Mouse (Mus musculus): ENCODE measurements around the gene Map3k11.

Map3k11 gene

DNA sequence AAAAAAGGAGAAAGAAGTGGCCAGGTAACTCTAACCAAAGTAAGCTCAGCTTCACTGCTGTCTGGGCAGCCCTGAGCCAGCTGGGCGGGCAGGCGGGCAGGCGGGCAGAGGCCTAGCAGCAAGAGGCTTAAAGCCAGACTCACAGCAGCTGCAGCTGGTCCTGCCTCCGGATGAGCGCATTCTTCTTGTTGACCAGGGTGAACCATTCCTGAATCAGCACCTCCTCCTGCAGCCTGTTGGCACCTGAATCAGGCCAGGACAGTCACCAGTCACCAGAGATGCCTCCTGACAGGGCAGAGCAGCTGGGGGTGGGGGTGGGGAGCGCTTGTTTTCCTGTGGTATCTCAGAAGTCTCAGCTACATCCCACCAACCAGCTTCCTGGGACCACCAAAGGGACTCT lies 21.5 kb downstream of the Map3k11 start:
- DNase-seq (ENCODE audit: low read depth, low spot score): no peak

GRCm38 (mm10) chr19:5710581-5710980 lies 22.0 kb downstream of the Map3k11 start:
- DNase-seq (ENCODE audit: low read depth, low spot score): no peak

GRCm38 (mm10) chr19:5711218-5711617 lies 22.7 kb downstream of the Map3k11 start:
- DNase-seq (ENCODE audit: low read depth, low spot score): peak; percentile 83

DNA sequence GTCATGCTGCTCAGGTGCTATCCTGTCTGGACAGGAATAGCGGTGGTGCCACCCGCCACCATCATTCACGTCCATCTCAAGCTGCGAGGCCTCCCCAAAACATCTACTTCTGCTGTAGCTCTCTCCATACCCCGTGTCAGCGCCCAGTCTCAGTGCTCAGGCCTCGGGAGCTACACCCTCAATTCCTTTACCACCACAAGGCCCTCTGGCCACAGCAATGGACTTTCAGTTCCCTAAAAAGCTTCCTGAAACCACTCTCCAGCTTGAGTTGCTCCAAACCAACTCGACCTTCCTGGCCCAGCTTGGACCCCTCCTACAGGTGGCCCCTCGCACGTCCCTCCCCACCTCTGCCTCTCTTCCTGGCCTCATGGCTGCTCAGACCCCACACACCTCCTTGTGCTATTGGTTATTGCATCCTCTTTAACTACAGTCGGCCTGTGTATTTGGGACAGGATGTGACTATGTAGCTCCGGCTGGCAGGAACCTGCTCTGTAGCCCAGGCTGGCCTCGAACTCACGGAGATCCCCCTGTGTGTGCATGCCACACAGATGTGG lies 23.4 kb downstream of the Map3k11 start:
- no peak for DNase-seq (ENCODE audit: low read depth, low spot score)

DNA sequence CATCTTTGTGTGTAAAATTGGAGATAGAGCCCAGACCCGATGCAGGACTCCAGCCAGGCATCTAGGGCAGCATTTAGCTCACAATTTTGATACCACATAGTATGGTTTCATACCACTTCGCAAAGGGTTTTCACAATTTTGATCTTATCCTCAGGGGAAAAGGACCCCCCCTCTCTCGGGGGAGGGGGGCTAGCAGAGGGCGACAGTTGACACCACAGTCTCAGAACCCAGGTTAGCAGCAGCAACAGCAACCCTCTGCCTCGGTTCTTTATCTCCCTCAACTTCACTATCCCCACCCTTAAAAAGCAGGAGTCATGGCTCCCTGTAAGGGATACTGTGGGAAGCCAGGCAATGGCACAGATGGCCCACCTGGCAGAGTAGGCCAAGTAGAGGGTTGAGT lies 24.7 kb downstream of the Map3k11 start:
- no peak for DNase-seq (ENCODE audit: low read depth, low spot score)

GRCm38 (mm10) chr19:5713730-5714129 lies 25.2 kb downstream of the Map3k11 start:
- no peak for DNase-seq (ENCODE audit: low read depth, low spot score)

- DNase-seq (ENCODE audit: low read depth, low spot score): peak; percentile 38
These were observed 27.5 kb downstream of the Map3k11 start for GRCm38 (mm10) chr19:5715793-5716688.

DNA sequence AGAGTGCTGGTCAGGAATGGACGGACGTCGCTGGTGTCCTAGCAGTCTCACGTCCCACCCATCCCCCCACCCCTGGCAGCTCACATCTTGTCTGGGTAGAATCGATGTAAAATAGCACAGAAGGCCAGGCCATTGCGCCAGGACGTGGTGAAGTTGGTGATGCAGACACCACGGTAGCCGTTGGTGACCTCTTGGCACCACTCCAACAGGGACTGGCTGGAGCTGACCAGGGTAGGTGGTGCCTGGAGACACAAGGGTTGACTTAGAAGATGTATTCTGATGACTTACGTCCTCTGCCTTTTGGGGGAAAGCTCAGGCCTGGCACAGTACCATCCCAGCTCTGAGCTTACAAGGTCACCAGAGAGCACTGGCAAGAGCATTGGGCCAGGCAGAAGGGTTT lies 28.4 kb downstream of the Map3k11 start:
- no peak for DNase-seq (ENCODE audit: low read depth, low spot score)

- DNase-seq (ENCODE audit: low read depth, low spot score): no peak
These were observed 32.7 kb downstream of the Map3k11 start for GRCm38 (mm10) chr19:5721233-5721632.

DNA sequence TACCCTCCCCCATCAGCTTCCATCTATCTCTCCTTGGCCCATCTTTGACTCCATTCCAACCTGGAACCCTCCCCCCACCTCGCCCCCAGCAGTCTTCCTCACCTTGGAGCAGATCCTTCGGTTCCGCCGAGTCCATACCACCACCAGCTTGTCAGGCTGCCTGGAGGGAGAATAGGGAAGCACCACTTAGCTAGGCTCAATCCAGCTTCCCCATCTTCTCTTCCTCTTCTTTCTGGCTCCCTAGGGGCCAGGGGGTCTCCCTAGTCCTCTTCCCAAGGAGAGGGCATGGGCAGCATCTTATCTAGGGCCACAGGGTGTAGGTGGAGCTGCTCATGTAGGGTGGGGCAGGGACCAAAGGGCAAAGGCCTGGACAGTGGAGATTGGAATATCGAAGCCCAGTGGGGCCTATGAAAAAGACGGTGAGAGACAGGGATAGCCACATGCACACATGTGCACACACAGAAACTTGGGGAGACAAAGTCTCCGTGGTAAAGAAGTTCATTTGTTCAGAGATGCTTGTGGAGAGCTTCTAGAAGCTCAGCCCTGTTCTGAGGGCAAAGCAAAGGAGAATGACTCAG lies 34.4 kb downstream of the Map3k11 start:
- no peak for DNase-seq (ENCODE audit: low read depth, low spot score)

GRCm38 (mm10) chr19:5723934-5724548 lies 35.5 kb downstream of the Map3k11 start:
- no peak for DNase-seq (ENCODE audit: low read depth, low spot score)

DNA sequence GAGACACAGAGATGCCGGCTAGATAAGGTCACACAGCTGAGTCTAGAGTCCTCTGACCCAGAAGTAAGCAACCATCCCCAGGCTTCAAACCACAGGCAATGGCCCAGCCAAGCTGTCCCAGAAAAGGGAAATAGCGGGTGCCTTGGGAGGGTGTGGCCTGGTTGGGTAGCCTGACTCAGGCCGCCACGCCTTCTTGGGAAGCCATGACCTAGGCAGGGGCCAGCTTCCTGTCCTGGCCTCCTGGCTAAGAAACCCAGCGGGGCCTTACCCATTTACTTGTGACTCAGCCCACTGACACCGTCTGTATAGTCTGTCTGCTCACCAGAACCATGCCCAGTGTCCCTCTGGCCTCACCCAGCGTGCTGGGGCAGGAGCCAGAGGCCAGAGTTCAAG lies 36.0 kb downstream of the Map3k11 start:
- DNase-seq (ENCODE audit: low read depth, low spot score): peak; percentile 52

GRCm38 (mm10) chr19:5725029-5725707 lies 36.6 kb downstream of the Map3k11 start:
- no peak for DNase-seq (ENCODE audit: low read depth, low spot score)

DNA sequence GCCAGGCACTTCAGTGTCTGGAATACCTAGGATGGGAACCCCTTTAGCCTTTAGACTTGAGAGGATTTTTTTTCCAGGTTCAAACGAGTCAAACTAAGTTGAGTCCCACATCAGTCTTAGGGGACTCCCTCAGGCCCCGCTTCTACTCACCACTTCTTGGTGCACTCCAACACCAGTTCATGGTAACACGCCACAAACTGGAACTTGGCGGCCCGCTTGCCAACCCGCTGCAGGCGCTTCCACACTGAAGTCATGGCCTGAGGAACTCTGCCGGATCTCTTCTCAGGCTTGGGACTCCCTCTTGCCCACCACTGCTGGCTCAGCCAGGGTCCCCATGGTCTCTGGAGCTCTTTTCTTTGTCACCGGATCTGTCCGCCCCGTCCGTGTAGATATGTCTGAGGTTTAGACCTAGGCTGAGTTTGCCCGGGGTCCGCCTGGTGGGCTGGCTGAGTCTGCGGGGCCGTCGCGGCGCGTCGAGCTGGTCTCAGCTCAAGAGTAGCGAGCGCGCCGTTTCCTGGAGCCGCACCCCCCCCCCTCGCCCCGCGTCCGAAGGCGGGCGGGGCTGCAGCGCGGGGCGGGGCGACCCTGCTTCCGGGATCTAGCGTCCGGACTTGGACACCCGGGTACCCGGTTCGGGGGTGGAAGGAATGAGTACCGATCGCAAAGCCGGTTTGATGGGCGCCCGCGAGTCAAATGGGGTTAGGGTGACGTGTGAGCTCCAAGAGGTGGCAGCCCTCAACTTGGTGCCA lies 37.4 kb downstream of the Map3k11 start, which contains the start of gene Ehbp1l1:
Gene Ehbp1l1 (minus strand): TSS at position 551 of the 749 bp plus-strand sequence.
- peak; percentile 84 for DNase-seq (ENCODE audit: low read depth, low spot score)

DNA sequence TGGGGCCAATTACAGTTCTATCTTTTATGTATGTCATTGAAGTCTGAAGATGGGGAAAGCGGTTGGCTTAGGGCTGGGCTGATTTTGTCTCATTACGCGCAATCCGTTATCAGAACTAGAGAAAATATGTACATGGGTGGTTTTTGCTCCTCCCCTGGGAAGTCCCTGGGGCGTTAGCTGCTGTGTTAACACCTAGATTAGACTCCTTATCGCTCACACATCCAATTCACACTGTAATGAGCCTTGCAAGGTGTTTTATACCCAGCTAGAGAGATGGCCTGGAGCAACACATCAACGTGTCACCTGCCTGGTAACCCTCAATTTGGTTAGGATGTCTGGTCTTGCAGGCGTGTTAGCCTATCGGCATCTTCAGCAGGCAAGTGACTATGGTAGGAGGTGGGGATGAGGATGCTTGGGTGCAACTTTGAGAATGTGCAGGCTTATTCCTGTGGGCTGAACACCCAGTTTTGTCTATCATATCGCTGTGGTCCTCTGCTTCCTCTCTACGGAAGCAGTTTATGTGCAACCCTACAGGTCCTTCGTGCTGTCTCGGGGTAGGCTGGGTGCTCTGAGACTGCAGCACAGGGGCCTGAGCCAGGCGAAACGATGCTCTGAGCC lies 38.5 kb downstream of the Map3k11 start:
- peak; percentile 89 for DNase-seq (ENCODE audit: low read depth, low spot score)

DNA sequence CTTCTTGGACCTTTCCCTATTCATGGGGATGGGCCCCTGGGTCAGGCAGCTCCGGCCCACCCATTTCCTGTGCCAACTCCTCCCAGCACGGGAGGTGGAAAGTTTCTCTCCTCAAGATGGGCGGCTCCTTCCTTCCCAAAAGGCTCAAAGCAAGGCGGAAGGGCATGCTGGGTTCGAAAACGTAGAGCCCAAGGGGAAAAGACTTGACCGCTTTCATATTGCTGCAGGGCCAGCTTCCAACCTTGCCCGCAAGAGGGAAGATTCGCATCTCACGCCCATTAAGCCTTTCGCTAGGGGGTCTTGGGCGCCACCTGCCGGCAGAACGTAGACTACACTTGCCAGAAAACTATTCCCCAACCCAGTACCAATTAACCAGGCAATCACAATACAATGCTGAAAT lies 39.2 kb downstream of the Map3k11 start:
- DNase-seq (ENCODE audit: low read depth, low spot score): peak; percentile 92

- peak; percentile 57 for DNase-seq (ENCODE audit: low read depth, low spot score)
These were observed 40.3 kb downstream of the Map3k11 start for GRCm38 (mm10) chr19:5728631-5729443.

GRCm38 (mm10) chr19:5729444-5729815 lies 40.9 kb downstream of the Map3k11 start, which contains the start of gene Fam89b:
TSS of gene Fam89b (minus strand) at chr19:5729653.
- peak; percentile 87 for DNase-seq (ENCODE audit: low read depth, low spot score)

- no peak for DNase-seq (ENCODE audit: low read depth, low spot score)
These were observed 42.0 kb downstream of the Map3k11 start for GRCm38 (mm10) chr19:5730314-5731186.
